Mouse (Mus musculus) lung, adult 2 months (tissue): ENCODE measurements around the gene Ly6g5c. TPM values are rescaled to one million over a fixed set of nuclear protein-coding genes. Genes with fewer than 3 reads are reported as not detected.
A peak's percentile ranks its signal among the peaks of the same experiment; 100 is the strongest.

Source experiments
- DNase-seq: peaks from one replicate; pipeline ENCODE4 v3.0.0; 2022
- H3K4me1 ChIP-seq: fragments of 200-500 bp; 2 replicates; pipeline ENCODE4 v1.6.1; 2011; ENCODE audit warnings: low read length; ENCODE audit not compliant: control insufficient read depth, insufficient read depth
- H3K4me3 ChIP-seq: fragments of 200-500 bp; replicated peaks from 2 replicates; pipeline ENCODE3; 2011; ENCODE audit warnings: low read depth, mild to moderate bottlenecking, control low read depth, low read length; ENCODE audit errors: extremely low read depth
- CTCF ChIP-seq: fragments of 200-500 bp; IDR thresholded peaks from 2 replicates; pipeline ENCODE4 v1.5.1; 2011; ENCODE audit warnings: mild to moderate bottlenecking, low read length, control low read depth; ENCODE audit not compliant: insufficient read depth
- POLR2A ChIP-seq: fragments of 200-500 bp; IDR thresholded peaks from 2 replicates; pipeline ENCODE4 v1.6.1; 2011; ENCODE audit warnings: low read depth, mild to moderate bottlenecking, control low read depth, low read length, borderline replicate concordance; ENCODE audit errors: extremely low read depth
- WGBS: fragments of 180-500 bp; shearing (Covaris S2); methylation state at CpG from one replicate; pipeline ENCODE4 v1.1.7; 2018; 5-methylcytosine and 5-hydroxymethylcytosine counted together
- polyA plus RNA-seq: library from polyadenylated mRNA; depleted of rRNA; stranded (reverse); fragments of >200 nt; gene quantifications from 2 replicates; pipeline ENCODE4 v1.2.3, GENCODE M21; 2012

The Ly6g5c gene
- polyA plus RNA-seq, 1 experiment: not detected

- no peak for DNase-seq
- Histone ChIP-seq H3K4me1 (peaks cover 11% of the 10 kb centered on the region), H3K4me3 (peak overlapping the region; percentile 99)
- WGBS: under 1% methylated on average over 43 of the region's 43 CpGs
- TF ChIP-seq POLR2A: no peak
- TF ChIP-seq CTCF: no peak
These were observed 27.7 kb downstream of the Ly6g5c start for GRCm38 (mm10) chr17:35135591-35136320.

DNA sequence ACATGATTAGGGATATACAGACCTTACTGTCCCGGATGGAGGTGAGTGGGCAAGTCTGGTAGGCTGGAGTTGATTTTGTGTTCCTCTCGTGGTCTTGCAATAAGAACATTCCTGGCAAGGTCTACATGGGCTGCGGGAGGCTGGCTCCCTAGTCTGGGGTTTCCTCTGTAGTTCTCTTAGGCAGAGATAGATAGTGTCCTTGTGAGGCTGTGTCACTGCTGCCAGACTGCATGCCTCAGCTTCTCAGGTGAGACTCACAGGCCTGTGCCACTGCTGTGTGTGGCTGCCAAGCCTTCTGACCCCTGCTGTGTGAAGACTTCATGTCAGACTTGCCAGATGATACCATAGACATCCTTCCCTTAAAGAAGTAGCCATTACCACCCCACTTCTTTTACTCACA lies 31.2 kb downstream of the Ly6g5c start:
- peaks cover 11% of the 10 kb centered on the region for H3K4me1 ChIP-seq
- no peak for DNase-seq
- TF ChIP-seq CTCF (no peak), POLR2A (no peak)
- H3K4me3 ChIP-seq: no peak overlapping the region
- WGBS: 79% methylated on average over 3 of the region's 3 CpGs

GRCm38 (mm10) chr17:35140490-35140996 lies 32.5 kb downstream of the Ly6g5c start:
- WGBS: 72% methylated on average over 16 of the region's 16 CpGs
- DNase-seq: no peak
- H3K4me1 ChIP-seq: peaks cover 11% of the 10 kb centered on the region
- H3K4me3 ChIP-seq: no peak overlapping the region
- TF ChIP-seq POLR2A (no peak), CTCF (no peak)

DNA sequence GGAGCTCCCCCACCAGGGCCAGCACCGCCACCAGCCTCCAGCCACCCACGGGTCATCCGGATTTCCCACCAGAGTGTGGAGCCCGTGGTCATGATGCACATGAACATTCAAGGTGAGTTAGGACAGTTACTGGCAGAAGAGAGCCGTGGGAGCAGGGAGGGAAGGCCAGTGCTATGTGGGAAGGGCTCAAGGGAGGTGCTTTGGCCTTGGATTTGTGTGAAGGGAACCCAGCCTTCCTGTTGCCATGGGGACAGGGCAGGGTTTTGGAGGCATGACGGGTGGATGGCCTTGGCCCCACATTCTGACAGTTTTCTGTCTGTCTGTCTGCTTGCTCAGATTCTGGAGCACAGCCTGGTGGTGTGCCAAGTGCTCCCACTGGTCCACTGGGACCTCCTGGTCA lies 33.9 kb downstream of the Ly6g5c start:
- TF ChIP-seq POLR2A (no peak), CTCF (no peak)
- 87% methylated on average over 6 of the region's 6 CpGs for WGBS
- no peak for DNase-seq
- Histone ChIP-seq H3K4me1 (peaks cover 4% of the 10 kb centered on the region; the same call in 1 of the 2 replicates), H3K4me3 (no peak overlapping the region)

GRCm38 (mm10) chr17:35146139-35146538 lies 38.1 kb downstream of the Ly6g5c start:
- 74% methylated on average over 5 of the region's 5 CpGs for WGBS
- no peak for DNase-seq
- Histone ChIP-seq H3K4me1 (no peaks in the 10 kb centered on the region), H3K4me3 (no peak overlapping the region)
- TF ChIP-seq POLR2A (no peak), CTCF (no peak)

DNA sequence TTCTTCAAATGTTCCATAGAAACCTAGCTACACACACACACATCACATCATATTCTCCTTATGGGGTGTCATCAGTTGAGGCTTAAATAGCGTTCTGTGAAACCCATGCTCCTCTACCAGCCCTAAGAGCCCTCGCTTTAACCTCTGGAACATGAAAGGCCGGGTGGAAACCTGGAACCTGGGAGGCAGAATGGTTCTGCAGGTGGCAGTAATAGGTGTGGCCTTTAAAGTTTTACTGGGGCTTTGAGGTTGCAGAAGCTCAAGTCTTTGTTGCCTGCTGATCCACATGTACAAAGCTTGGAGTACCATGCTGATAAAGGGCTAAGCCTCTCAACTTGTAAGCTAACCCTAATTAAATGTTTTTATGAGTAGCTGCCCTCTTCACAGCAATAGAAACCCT lies 39.3 kb downstream of the Ly6g5c start:
- TF ChIP-seq POLR2A (no peak), CTCF (no peak)
- Histone ChIP-seq H3K4me1 (no peaks in the 10 kb centered on the region), H3K4me3 (no peak overlapping the region)
- WGBS: 64% methylated on average over 3 of the region's 3 CpGs
- DNase-seq: no peak

DNA sequence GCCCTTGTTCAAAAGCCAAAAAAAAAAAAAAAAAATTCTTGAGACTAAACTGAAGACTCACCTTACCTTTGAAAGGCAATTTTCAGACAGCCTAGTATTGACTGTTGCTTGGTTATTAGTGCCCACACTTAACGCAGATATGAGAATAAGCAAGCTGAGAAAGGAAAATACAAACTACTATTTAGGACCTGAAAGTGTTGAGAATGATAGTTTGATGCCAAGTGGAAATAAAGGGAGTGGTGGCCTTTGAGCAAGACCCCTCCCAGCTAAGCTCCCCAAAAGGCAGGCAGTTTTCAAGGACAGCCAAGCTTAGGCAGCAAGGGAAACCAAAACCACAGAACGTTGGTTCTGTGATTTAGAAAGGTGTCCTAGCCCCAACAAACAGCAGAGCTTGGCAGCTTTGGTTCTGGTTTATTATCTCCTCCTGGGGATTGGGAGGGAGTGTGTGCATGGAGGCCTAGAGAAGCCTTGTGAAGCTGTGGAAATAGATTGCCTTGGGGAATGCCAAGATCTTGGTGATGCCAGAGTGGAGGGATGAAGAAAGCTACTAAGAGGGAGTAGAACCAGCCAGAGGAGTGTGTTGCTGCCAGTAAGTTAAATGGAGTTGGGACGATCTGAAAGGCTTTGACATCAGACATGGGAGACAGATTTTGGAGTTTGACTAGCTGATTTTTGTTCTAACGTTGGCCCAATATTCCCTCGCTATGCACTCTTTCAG lies 40.0 kb downstream of the Ly6g5c start:
- TF ChIP-seq POLR2A (no peak), CTCF (no peak)
- Histone ChIP-seq H3K4me1 (no peaks in the 10 kb centered on the region), H3K4me3 (no peak overlapping the region)
- DNase-seq: no peak
- WGBS: 52% methylated on average over 5 of the region's 5 CpGs

GRCm38 (mm10) chr17:35152121-35152520 lies 44.0 kb downstream of the Ly6g5c start:
- no peak for TF ChIP-seq CTCF
- TF ChIP-seq POLR2A: no peak
- 92% methylated on average over 4 of the region's 4 CpGs for WGBS
- no peak for DNase-seq
- H3K4me1 ChIP-seq: no peaks in the 10 kb centered on the region
- H3K4me3 ChIP-seq: no peak overlapping the region

DNA sequence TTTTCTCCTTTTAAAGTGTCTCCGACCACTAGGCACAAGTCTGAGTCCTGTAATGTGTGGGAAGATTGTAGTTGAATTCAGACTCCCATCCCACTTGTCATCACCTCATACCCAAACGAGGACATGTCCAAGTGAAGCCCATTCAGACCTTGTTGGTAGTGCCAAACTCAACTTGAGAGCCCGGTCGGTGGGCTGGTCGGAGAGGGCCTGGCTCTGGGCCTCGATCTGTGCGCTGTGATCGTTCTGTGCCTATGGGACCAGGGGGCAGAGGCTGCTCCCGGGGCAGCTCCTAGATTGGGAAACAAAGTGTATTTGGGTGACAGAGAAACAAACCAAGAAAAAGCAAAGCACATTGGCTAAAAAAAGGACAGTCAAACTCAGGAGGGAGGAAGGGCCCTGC lies 45.0 kb downstream of the Ly6g5c start:
- WGBS: 85% methylated on average over 9 of the region's 9 CpGs
- no peak for TF ChIP-seq POLR2A
- no peak for TF ChIP-seq CTCF
- no peak for DNase-seq
- Histone ChIP-seq H3K4me3 (no peak overlapping the region), H3K4me1 (no peaks in the 10 kb centered on the region)

- TF ChIP-seq CTCF: no peak
- TF ChIP-seq POLR2A: no peak
- 77% methylated on average over 4 of the region's 4 CpGs for whole genome bisulfite sequencing
- DNase-seq: no peak
- no peak overlapping the region for H3K4me3 ChIP-seq
- no peaks in the 10 kb centered on the region for H3K4me1 ChIP-seq
These were observed 45.9 kb downstream of the Ly6g5c start for GRCm38 (mm10) chr17:35153931-35154330.
